Mouse (Mus musculus): ENCODE data around the gene Celf5. TPM values are rescaled to one million over a fixed set of nuclear protein-coding genes. Genes with fewer than 3 reads are reported as not detected.
A peak's percentile ranks its signal among the peaks of the same experiment; 100 is the strongest.

Gene Celf5
- polyA plus RNA-seq, 1 experiment from 2014 or later: 1.7 TPM

- Histone ChIP-seq H3K4me1 (replicated peaks) (0 out of 2 replicates have a peak, but pooled peaks cover 1% of the 10 kb centered on the region), H3K9me3 (no peaks in the 10 kb centered on the region), H3K27me3 (replicated peaks) (0 out of 2 replicates have a peak, but pooled peaks cover 5% of the 10 kb centered on the region), H3K36me3 (no peaks in the 10 kb centered on the region), H3K27ac (no peak overlapping the region), H3K4me3 (replicated peaks) (no peak overlapping the region), H3K4me2 (replicated peaks) (no peak overlapping the region), H3K9ac (no peak overlapping the region)
- 63% methylated on average over 13 of the region's 13 CpGs for WGBS
- no peak for ATAC-seq
Observed at GRCm38 (mm10) chr10:81507691-81508489, 25.4 kb upstream of the Celf5 start.

GRCm38 (mm10) chr10:81507095-81507494 lies 24.6 kb upstream of the Celf5 start:
- H3K4me3 ChIP-seq (replicated peaks): no peak overlapping the region
- WGBS: 36% methylated on average over 6 of the region's 6 CpGs
- H3K4me1 ChIP-seq (replicated peaks): 0 out of 2 replicates have a peak, but pooled peaks cover 3% of the 10 kb centered on the region
- H3K27ac ChIP-seq: no peak overlapping the region
- H3K9me3 ChIP-seq: no peaks in the 10 kb centered on the region
- H3K27me3 ChIP-seq (replicated peaks): 0 out of 2 replicates have a peak, but pooled peaks cover under 1% of the 10 kb centered on the region
- H3K9ac ChIP-seq: no peak overlapping the region
- no peaks in the 10 kb centered on the region for H3K36me3 ChIP-seq
- no peak for ATAC-seq
- no peak overlapping the region for H3K4me2 ChIP-seq (replicated peaks)

- ATAC-seq: no peak
- H3K27ac ChIP-seq: no peak overlapping the region
- no peaks in the 10 kb centered on the region for H3K9me3 ChIP-seq
- no peaks in the 10 kb centered on the region for H3K36me3 ChIP-seq
- 0 out of 2 replicates have a peak, but pooled peaks cover 3% of the 10 kb centered on the region for H3K4me1 ChIP-seq (replicated peaks)
- H3K27me3 ChIP-seq (replicated peaks): no peaks in the 10 kb centered on the region
- 71% methylated on average over 15 of the region's 15 CpGs for WGBS
- H3K4me3 ChIP-seq (replicated peaks): no peak overlapping the region
- no peak overlapping the region for H3K9ac ChIP-seq
- H3K4me2 ChIP-seq (replicated peaks): no peak overlapping the region
Observed at GRCm38 (mm10) chr10:81505016-81505664, 22.6 kb upstream of the Celf5 start.

GRCm38 (mm10) chr10:81502658-81503057 lies 20.1 kb upstream of the Celf5 start:
- Histone ChIP-seq H3K4me1 (replicated peaks) (0 out of 2 replicates have a peak, but pooled peaks cover 9% of the 10 kb centered on the region), H3K4me2 (replicated peaks) (peak overlapping the region; percentile 85), H3K36me3 (no peaks in the 10 kb centered on the region), H3K27ac (no peak overlapping the region), H3K4me3 (replicated peaks) (peak overlapping the region; percentile 37), H3K9ac (peak overlapping the region; percentile 34; the same call in 1 of the 2 replicates), H3K27me3 (replicated peaks) (no peaks in the 10 kb centered on the region), H3K9me3 (no peaks in the 10 kb centered on the region)
- peak; percentile 57 for ATAC-seq
- 7% methylated on average over 36 of the region's 36 CpGs for WGBS

- Histone ChIP-seq H3K4me1 (replicated peaks) (0 out of 2 replicates have a peak, but pooled peaks cover 9% of the 10 kb centered on the region), H3K36me3 (no peaks in the 10 kb centered on the region), H3K4me2 (replicated peaks) (no peak overlapping the region), H3K27ac (no peak overlapping the region), H3K4me3 (replicated peaks) (no peak overlapping the region), H3K27me3 (replicated peaks) (no peaks in the 10 kb centered on the region), H3K9me3 (no peaks in the 10 kb centered on the region), H3K9ac (no peak overlapping the region)
- WGBS: 81% methylated on average over 5 of the region's 5 CpGs
- no peak for ATAC-seq
Observed at GRCm38 (mm10) chr10:81501863-81502262, 19.4 kb upstream of the Celf5 start.

GRCm38 (mm10) chr10:81500032-81500431 lies 17.5 kb upstream of the Celf5 start, which contains the start of gene S1pr4:
TSS of gene S1pr4 (minus strand) at chr10:81500132.
- H3K36me3 ChIP-seq: no peaks in the 10 kb centered on the region
- H3K4me2 ChIP-seq (replicated peaks): no peak within 1 kb of the TSS
- 84% methylated on average over 3 of the region's 3 CpGs for WGBS
- no peak for ATAC-seq
- 0 out of 2 replicates have a peak within 1 kb of the TSS, but pooled peaks have one; percentile 2 for H3K9ac ChIP-seq
- peaks cover 15% of the 10 kb centered on the region for H3K4me1 ChIP-seq (replicated peaks)
- H3K4me3 ChIP-seq (replicated peaks): no peak within 1 kb of the TSS
- H3K27me3 ChIP-seq (replicated peaks): no peaks in the 10 kb centered on the region
- H3K27ac ChIP-seq: no peak within 1 kb of the TSS
- no peaks in the 10 kb centered on the region for H3K9me3 ChIP-seq

- H3K4me3 ChIP-seq (replicated peaks): no peak overlapping the region
Observed at GRCm38 (mm10) chr10:81499250-81499901, 16.9 kb upstream of the Celf5 start.

GRCm38 (mm10) chr10:81498316-81499249 lies 16.1 kb upstream of the Celf5 start:
- no peak overlapping the region for H3K27ac ChIP-seq
- 86% methylated on average over 38 of the region's 38 CpGs for WGBS
- H3K27me3 ChIP-seq (replicated peaks): no peaks in the 10 kb centered on the region
- no peak for ATAC-seq
- no peak overlapping the region; the same call in 1 of the 2 replicates for H3K9ac ChIP-seq
- H3K36me3 ChIP-seq: no peaks in the 10 kb centered on the region
- no peak overlapping the region; the same call in 1 of the 2 replicates for H3K4me3 ChIP-seq (replicated peaks)
- no peak overlapping the region for H3K4me2 ChIP-seq (replicated peaks)
- H3K9me3 ChIP-seq: no peaks in the 10 kb centered on the region
- peaks cover 27% of the 10 kb centered on the region for H3K4me1 ChIP-seq (replicated peaks)

More at GRCm38 (mm10) chr10:81499250-81499901, 16.9 kb upstream of the Celf5 start:
- Histone ChIP-seq H3K36me3 (no peaks in the 10 kb centered on the region), H3K4me2 (replicated peaks) (no peak overlapping the region), H3K4me1 (replicated peaks) (peaks cover 22% of the 10 kb centered on the region), H3K27me3 (replicated peaks) (no peaks in the 10 kb centered on the region), H3K9ac (0 out of 2 replicates have a peak overlapping the region, but pooled peaks have one; percentile 2), H3K27ac (no peak overlapping the region), H3K9me3 (no peaks in the 10 kb centered on the region)
- WGBS: 71% methylated on average over 23 of the region's 23 CpGs
- ATAC-seq: no peak

- Histone ChIP-seq H3K4me3 (replicated peaks) (no peak overlapping the region), H3K27ac (no peak overlapping the region), H3K9me3 (no peaks in the 10 kb centered on the region), H3K27me3 (replicated peaks) (no peaks in the 10 kb centered on the region), H3K36me3 (peaks cover 5% of the 10 kb centered on the region), H3K9ac (no peak overlapping the region), H3K4me1 (replicated peaks) (peaks cover 23% of the 10 kb centered on the region), H3K4me2 (replicated peaks) (peak overlapping the region; percentile 52)
- 81% methylated on average over 17 of the region's 17 CpGs for WGBS
- ATAC-seq: no peak
Observed at GRCm38 (mm10) chr10:81497401-81498270, 15.1 kb upstream of the Celf5 start.

- peaks cover 12% of the 10 kb centered on the region for H3K36me3 ChIP-seq
- 25% methylated on average over 4 of the region's 4 CpGs for WGBS
- no peak overlapping the region for H3K27ac ChIP-seq
- H3K4me1 ChIP-seq (replicated peaks): peaks cover 23% of the 10 kb centered on the region
- peak overlapping the region; percentile 89 for H3K4me3 ChIP-seq (replicated peaks)
- H3K9ac ChIP-seq: peak overlapping the region; percentile 29; the same call in 1 of the 2 replicates
- H3K9me3 ChIP-seq: no peaks in the 10 kb centered on the region
- ATAC-seq: no peak
- no peaks in the 10 kb centered on the region for H3K27me3 ChIP-seq (replicated peaks)
- H3K4me2 ChIP-seq (replicated peaks): peak overlapping the region; percentile 52
Observed at GRCm38 (mm10) chr10:81496969-81497368, 14.5 kb upstream of the Celf5 start.
